Mouse (Mus musculus) olfactory bulb, adult 2 months (tissue): Measurements from ENCODE around the gene Cdkl1. TPM values are rescaled to one million over a fixed set of nuclear protein-coding genes. Genes with fewer than 3 reads are reported as not detected.

Experiments
- H3K27ac ChIP-seq: fragments of 200-500 bp; 2 replicates; pipeline ENCODE4 v1.5.1; 2012; ENCODE audit warnings: low read depth, low read length; ENCODE audit not compliant: insufficient read depth
- H3K4me1 ChIP-seq: fragments of 200-500 bp; 2 replicates; pipeline ENCODE4 v1.6.1; 2012; ENCODE audit warnings: low read length; ENCODE audit not compliant: control insufficient read depth, insufficient read depth
- H3K4me3 ChIP-seq: fragments of 200-500 bp; 2 replicates; pipeline ENCODE4 v1.5.1; 2012; ENCODE audit warnings: mild to moderate bottlenecking, low read depth, low read length, moderate library complexity; ENCODE audit not compliant: insufficient read depth
- CTCF ChIP-seq: fragments of 200-500 bp; IDR thresholded peaks from 2 replicates; pipeline ENCODE4 v1.5.1; 2012; ENCODE audit warnings: low read depth, mild to moderate bottlenecking, low read length, moderate library complexity; ENCODE audit not compliant: insufficient read depth
- POLR2A ChIP-seq: fragments of 200-500 bp; IDR thresholded peaks from 2 replicates; pipeline ENCODE4 v1.6.1; 2012; ENCODE audit warnings: mild to moderate bottlenecking, low read depth, low read length, moderate library complexity; ENCODE audit not compliant: insufficient read depth
- WGBS: fragments of 180-500 bp; shearing (Covaris S2); methylation state at CpG from one replicate; pipeline ENCODE4 v1.1.7; 2018; 5-methylcytosine and 5-hydroxymethylcytosine counted together
- polyA plus RNA-seq: library from polyadenylated mRNA; stranded (reverse); fragments of >200 nt; gene quantifications from 2 replicates; pipeline ENCODE4 v1.2.4, GENCODE M21; 2012; ENCODE audit warnings: low replicate concordance; ENCODE audit not compliant: missing spikeins, insufficient read depth, insufficient read length

Cdkl1 gene
- polyA plus RNA-seq, 1 experiment, result not detected

GRCm38 (mm10) chr12:69759267-69759885 lies 31.7 kb downstream of the Cdkl1 start:
- TF ChIP-seq POLR2A, result no peak
- TF ChIP-seq CTCF, result no peak
- H3K27ac ChIP-seq, result no peak overlapping the region
- H3K4me1 ChIP-seq, result peaks cover 7% of the 10 kb centered on the region
- no peak overlapping the region for H3K4me3 ChIP-seq
- 72% methylated on average over 7 of the region's 7 CpGs for WGBS

- Histone ChIP-seq H3K27ac (no peak overlapping the region), H3K4me3 (no peak overlapping the region), H3K4me1 (peaks cover 7% of the 10 kb centered on the region)
- TF ChIP-seq CTCF (no peak), POLR2A (no peak)
- 27% methylated on average over 22 of the region's 22 CpGs for WGBS
Measured at GRCm38 (mm10) chr12:69758221-69759185, 32.6 kb downstream of the Cdkl1 start.

- H3K27ac ChIP-seq, result no peak overlapping the region
- WGBS, result 34% methylated on average over 22 of the region's 22 CpGs
- 0 out of 2 replicates have a peak overlapping the region, but pooled peaks have one; percentile 14 for H3K4me3 ChIP-seq
- peaks cover 7% of the 10 kb centered on the region for H3K4me1 ChIP-seq
- 0 out of 2 replicates have a peak, but pooled peaks have one; percentile 35 for TF ChIP-seq CTCF
- TF ChIP-seq POLR2A, result no peak
Measured at GRCm38 (mm10) chr12:69757418-69758141, 33.5 kb downstream of the Cdkl1 start.

GRCm38 (mm10) chr12:69756015-69756414 lies 35.1 kb downstream of the Cdkl1 start:
- H3K4me3 ChIP-seq, result no peak overlapping the region
- H3K27ac ChIP-seq, result no peak overlapping the region
- TF ChIP-seq POLR2A (no peak), CTCF (no peak)
- H3K4me1 ChIP-seq, result peaks cover 8% of the 10 kb centered on the region
- 91% methylated on average over 5 of the region's 5 CpGs for WGBS

GRCm38 (mm10) chr12:69753936-69754335 lies 37.1 kb downstream of the Cdkl1 start:
- 73% methylated on average over 5 of the region's 5 CpGs for WGBS
- H3K4me1 ChIP-seq, result peaks cover 8% of the 10 kb centered on the region
- TF ChIP-seq POLR2A, result no peak
- no peak for TF ChIP-seq CTCF

GRCm38 (mm10) chr12:69751864-69752341 lies 39.2 kb downstream of the Cdkl1 start:
- no peak for TF ChIP-seq POLR2A
- TF ChIP-seq CTCF, result no peak
- 60% methylated on average over 10 of the region's 10 CpGs for WGBS
- Histone ChIP-seq H3K4me1 (peaks cover 2% of the 10 kb centered on the region; the same call in 1 of the 2 replicates), H3K27ac (no peak overlapping the region), H3K4me3 (no peak overlapping the region)

More at GRCm38 (mm10) chr12:69753936-69754335, 37.1 kb downstream of the Cdkl1 start:
- Histone ChIP-seq H3K27ac (no peak overlapping the region), H3K4me3 (no peak overlapping the region)

GRCm38 (mm10) chr12:69744138-69744537 lies 46.9 kb downstream of the Cdkl1 start:
- 91% methylated on average over 5 of the region's 5 CpGs for WGBS
- no peaks in the 10 kb centered on the region for H3K4me1 ChIP-seq
- no peak overlapping the region for H3K27ac ChIP-seq
- no peak overlapping the region for H3K4me3 ChIP-seq
- no peak for TF ChIP-seq CTCF
- TF ChIP-seq POLR2A, result no peak

GRCm38 (mm10) chr12:69741965-69742364 lies 49.1 kb downstream of the Cdkl1 start:
- Histone ChIP-seq H3K4me3 (no peak overlapping the region), H3K4me1 (no peaks in the 10 kb centered on the region), H3K27ac (no peak overlapping the region)
- 97% methylated on average over 5 of the region's 5 CpGs for WGBS
- TF ChIP-seq POLR2A (no peak), CTCF (no peak)
